Mouse (Mus musculus): ENCODE results near the gene Lcn5.

GRCm38 (mm10) chr2:25634046-25634445 lies 23.7 kb upstream of the Lcn5 start:
- TF ChIP-seq CTCF (IDR thresholded peaks at IDR 0.05; ENCODE audit: control insufficient read depth, insufficient read depth, insufficient read length) (peak; percentile 1), CEBPB (IDR thresholded peaks at IDR 0.05; ENCODE audit: low read depth) (no peak), MAX (IDR thresholded peaks at IDR 0.05) (no peak), MYOD1 (IDR thresholded peaks at IDR 0.05; ENCODE audit: control insufficient read depth, insufficient read length, low read depth) (no peak), FOSL1 (IDR thresholded peaks at IDR 0.05; ENCODE audit: insufficient read depth, low read length, poor library complexity, severe bottlenecking) (no peak), USF1 (IDR thresholded peaks at IDR 0.05; ENCODE audit: low read depth) (no peak), MYOG (IDR thresholded peaks at IDR 0.05; ENCODE audit: control insufficient read depth, extremely low read depth, insufficient read length) (no peak)
